Mouse (Mus musculus) liver, embryonic 14 days (tissue): ENCODE data around the gene Gm10406. TPM values are rescaled to one million over a fixed set of nuclear protein-coding genes. Genes with fewer than 3 reads are reported as not detected.

ENCODE experiments used
- polyA plus RNA-seq: library from polyadenylated mRNA; depleted of rRNA; stranded (reverse); fragments of >200 nt; gene quantifications from 2 replicates; pipeline ENCODE4 v1.2.3, GENCODE M21; 2012; rRNA removed

Gm10406 gene
- 0.03 TPM in 2 replicates for polyA plus RNA-seq

GRCm38 (mm10) chr14:7026781-7027749, at the start of gene Gm10406:
Gene Gm10406, minus strand, starts transcription at chr14:7027449.

GRCm38 (mm10) chr14:7044870-7045269, 17.6 kb upstream of the Gm10406 start, which contains the start of gene Gm3685:
Gene Gm3685, minus strand, starts transcription at chr14:7044970.

GRCm38 (mm10) chr14:6973718-6974117, 53.5 kb downstream of the Gm10406 start, which contains the start of gene Gm6356:
Gene Gm6356, minus strand, starts transcription at chr14:6973818.

Other genes starting within 250 kb of the Gm10406 start
- not detected in 2 replicates for gene Gm3642, start 187.1 kb downstream of the Gm10406 start, polyA plus RNA-seq
- gene Gm3667, start 137.5 kb downstream of the Gm10406 start, polyA plus RNA-seq = 0.03 and 0.07 TPM in 2 replicates
- not detected in 2 replicates for gene Gm6356, start 53.6 kb downstream of the Gm10406 start, polyA plus RNA-seq
- not detected in 2 replicates for gene Gm3685, start 17.5 kb upstream of the Gm10406 start, polyA plus RNA-seq
- 0.02 and 0.09 TPM in 2 replicates for gene Gm3696, start 73.2 kb upstream of the Gm10406 start, polyA plus RNA-seq
- not detected in 2 replicates for gene Gm6676, start 98.0 kb upstream of the Gm10406 start, polyA plus RNA-seq
- gene Gm3512, start 147.1 kb upstream of the Gm10406 start, polyA plus RNA-seq = 0.10 and 0.15 TPM in 2 replicates
- not detected in 2 replicates for gene Gm16434, start 167.1 kb upstream of the Gm10406 start, polyA plus RNA-seq
- not detected in 2 replicates for gene Gm3727, start 237.3 kb upstream of the Gm10406 start, polyA plus RNA-seq